Comparison of ENCODE assay signal across 16 mouse cellular contexts in the genomic region with DNA sequence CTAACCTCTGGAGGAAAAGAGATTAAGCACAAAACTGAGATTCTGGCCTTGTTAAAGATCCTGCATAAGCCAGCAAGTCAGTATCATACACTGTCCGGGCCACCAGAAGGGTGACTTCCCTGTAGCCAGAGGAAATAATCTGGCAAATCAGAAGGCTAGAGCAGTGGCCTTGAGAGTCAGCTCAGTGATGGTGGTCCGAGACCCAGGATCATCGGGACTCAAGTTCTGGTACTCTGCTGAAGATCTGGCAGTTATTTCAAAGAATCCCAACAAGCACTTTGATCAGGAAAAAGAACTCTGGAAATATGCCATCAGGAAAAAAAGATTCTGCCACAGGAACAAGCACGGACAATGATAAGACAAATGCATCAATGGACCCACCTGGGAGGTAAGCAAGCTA.
"Had no signal": no experiment of that assay in that cellular context is flagged by ENCODE, and none has a peak within 500 bp of the region (broad histone marks: within the 10 kb centered on the region; RNA-seq: fewer than 3 reads in every experiment).

No protein-coding gene starts in this region.

- H3K4me3 ChIP-seq: neural tube, embryonic 13.5 days; neural tube, embryonic 15.5 days; stomach, embryonic 15.5 days had no signal

- H3K27ac ChIP-seq: neural tube, embryonic 13.5 days; neural tube, embryonic 15.5 days; stomach, embryonic 15.5 days; stomach, postnatal 0 days had no signal

- H3K4me1 ChIP-seq: stomach, embryonic 15.5 days had no signal

- H3K9ac ChIP-seq: neural tube, embryonic 13.5 days; neural tube, embryonic 15.5 days; stomach, embryonic 15.5 days had no signal

- H3K4me2 ChIP-seq: neural tube, embryonic 13.5 days; neural tube, embryonic 15.5 days; stomach, embryonic 15.5 days had no signal

- DNase-seq: retina, postnatal 1 day; right cerebral cortex, adult 18-20 months; right cerebral cortex, postnatal 14 days; right cerebral cortex, postnatal 25 days; right cerebral cortex, postnatal 4 days; spleen, adult 18-20 months; thymus, adult 18-20 months; thymus, adult 2 months; thymus, postnatal 14 days; thymus, postnatal 25 days; thymus, postnatal 36 days; thymus, postnatal 4 days had no signal

- H3K9me3 ChIP-seq: stomach, embryonic 15.5 days had no signal

- H3K27me3 ChIP-seq: neural tube, embryonic 13.5 days; neural tube, embryonic 15.5 days; stomach, embryonic 15.5 days had no signal
